Mouse (Mus musculus): ENCODE data around the gene Slc6a21.
A peak's percentile ranks its signal among the peaks of the same experiment; 100 is the strongest.

The Slc6a21 gene

DNA sequence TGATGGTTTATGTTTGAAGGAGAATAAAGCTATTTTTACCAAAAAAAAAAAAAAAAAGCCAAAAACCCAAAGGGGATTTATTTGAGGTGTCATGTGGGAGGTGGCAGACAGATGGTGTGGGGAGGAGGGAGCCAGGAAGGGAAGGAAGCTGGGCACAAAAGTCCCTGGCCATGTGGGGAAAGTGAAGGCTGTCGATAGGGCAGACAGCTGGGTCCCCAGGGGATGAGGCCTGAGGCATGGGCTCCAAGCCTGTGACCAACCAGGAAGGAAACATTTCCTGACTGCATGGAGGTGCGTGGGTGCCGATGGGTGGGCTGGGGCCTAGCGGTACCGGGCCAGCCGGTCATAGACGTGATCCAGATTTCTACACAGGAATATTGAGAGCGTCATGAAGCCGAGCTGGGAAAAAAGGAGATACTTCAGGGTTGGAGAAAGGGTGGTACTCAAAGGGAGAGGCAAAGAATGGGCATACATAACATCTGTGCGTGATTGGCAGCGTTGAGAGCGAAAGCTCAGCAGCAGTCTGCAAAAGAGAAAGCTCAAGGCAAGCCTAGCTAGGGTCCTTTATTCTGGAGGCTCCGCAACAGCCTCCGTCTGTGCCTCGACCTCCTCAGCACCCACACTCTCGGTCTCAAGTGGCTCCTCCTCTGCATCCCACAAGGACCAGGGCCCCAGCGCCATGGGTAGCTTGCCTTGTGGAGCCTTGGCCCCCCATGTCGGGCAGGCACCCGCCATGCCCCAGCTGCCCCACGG, 43.6 kb upstream of the Slc6a21 start:
- peaks cover 7% of the 10 kb centered on the region for H3K27me3 ChIP-seq (ENCODE audit: insufficient read depth, low read length)
- no peaks in the 10 kb centered on the region for H3K9me3 ChIP-seq (ENCODE audit: low read length)
- peaks cover 92% of the 10 kb centered on the region for H3K4me1 ChIP-seq (replicated peaks; ENCODE audit: low read depth, low read length)
- H3K36me3 ChIP-seq (ENCODE audit: insufficient read depth, low read length) = peaks cover 40% of the 10 kb centered on the region
- TF ChIP-seq CTCF (conservative IDR thresholded peaks at IDR 0.05; ENCODE audit: low read length) (no peak), POU5F1 (IDR thresholded peaks at IDR 0.05; ENCODE audit: borderline replicate concordance, low read length) (no peak), NANOG (IDR thresholded peaks at IDR 0.05; ENCODE audit: borderline replicate concordance, low read length) (no peak)
- H3K4me3 ChIP-seq (replicated peaks; ENCODE audit: low read length) = peak overlapping the region; percentile 75

DNA sequence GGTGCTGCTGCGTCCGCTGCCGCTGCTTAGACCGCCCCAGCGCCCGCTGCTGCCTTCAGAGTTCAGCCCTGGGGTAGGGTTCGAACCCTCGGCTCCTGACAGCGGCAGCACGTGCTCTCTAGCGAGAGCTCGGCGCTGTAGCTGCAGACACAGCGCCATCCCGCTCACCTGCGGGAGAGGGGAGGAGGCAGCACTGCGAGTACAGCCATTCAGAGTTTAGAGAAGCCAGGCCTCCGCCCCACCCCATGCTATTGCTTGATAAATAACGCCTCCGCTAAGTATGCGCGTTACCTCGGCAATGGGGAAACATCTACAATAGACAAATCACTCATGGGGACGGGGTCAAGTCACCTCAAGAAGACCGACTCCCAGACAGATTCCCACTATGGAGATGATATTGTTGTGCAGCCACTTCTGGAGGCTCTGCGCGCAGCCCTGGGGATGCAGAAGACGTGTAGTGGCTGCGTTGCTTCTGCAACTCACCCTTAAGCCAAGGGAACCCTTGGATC, 42.9 kb upstream of the Slc6a21 start:
- peaks cover 35% of the 10 kb centered on the region for H3K36me3 ChIP-seq (ENCODE audit: insufficient read depth, low read length)
- peak overlapping the region; percentile 75 for H3K4me3 ChIP-seq (replicated peaks; ENCODE audit: low read length)
- H3K4me1 ChIP-seq (replicated peaks; ENCODE audit: low read depth, low read length) = peaks cover 92% of the 10 kb centered on the region
- TF ChIP-seq POU5F1 (IDR thresholded peaks at IDR 0.05; ENCODE audit: borderline replicate concordance, low read length) (no peak), NANOG (IDR thresholded peaks at IDR 0.05; ENCODE audit: borderline replicate concordance, low read length) (no peak), CTCF (conservative IDR thresholded peaks at IDR 0.05; ENCODE audit: low read length) (no peak)
- peaks cover 7% of the 10 kb centered on the region for H3K27me3 ChIP-seq (ENCODE audit: insufficient read depth, low read length)
- no peaks in the 10 kb centered on the region for H3K9me3 ChIP-seq (ENCODE audit: low read length)

DNA sequence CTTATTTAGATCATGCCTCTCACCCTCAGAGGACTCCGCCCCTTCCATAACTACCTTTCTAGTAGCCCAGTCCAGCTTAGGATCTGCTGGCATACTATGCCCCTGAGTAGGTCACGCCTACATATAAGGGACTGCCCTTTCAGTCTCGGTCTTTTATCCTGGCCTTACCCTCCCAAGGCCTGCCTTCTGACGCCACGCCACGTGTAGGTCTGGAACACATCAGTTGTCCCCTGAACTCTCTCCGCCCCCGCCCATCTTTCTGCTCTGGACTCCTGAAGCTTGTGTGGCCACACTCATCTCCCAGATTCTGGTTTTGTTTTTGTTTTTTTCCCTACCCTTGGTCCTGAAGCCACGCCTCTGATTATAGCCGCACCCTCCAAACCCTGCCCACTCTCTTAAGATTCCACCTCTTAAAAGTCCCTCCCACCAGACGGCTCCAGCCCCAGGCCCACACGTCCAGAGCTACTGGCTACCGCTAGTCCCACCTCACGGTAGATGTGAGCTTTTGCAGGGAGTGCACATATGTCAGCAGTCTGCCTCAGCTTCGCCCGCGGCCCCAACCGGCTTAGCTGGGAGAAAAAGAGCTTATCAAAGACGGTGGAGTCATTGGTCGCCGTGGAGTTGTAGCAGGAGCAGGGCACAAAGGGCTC, 42.3 kb upstream of the Slc6a21 start:
- Histone ChIP-seq H3K36me3 (ENCODE audit: insufficient read depth, low read length) (peaks cover 29% of the 10 kb centered on the region), H3K27me3 (ENCODE audit: insufficient read depth, low read length) (peaks cover 7% of the 10 kb centered on the region), H3K4me1 (replicated peaks; ENCODE audit: low read depth, low read length) (peaks cover 92% of the 10 kb centered on the region), H3K9me3 (ENCODE audit: low read length) (no peaks in the 10 kb centered on the region), H3K4me3 (replicated peaks; ENCODE audit: low read length) (peak overlapping the region; percentile 73)
- no peak for TF ChIP-seq CTCF (conservative IDR thresholded peaks at IDR 0.05; ENCODE audit: low read length)
- no peak for TF ChIP-seq NANOG (IDR thresholded peaks at IDR 0.05; ENCODE audit: borderline replicate concordance, low read length)
- TF ChIP-seq POU5F1 (IDR thresholded peaks at IDR 0.05; ENCODE audit: borderline replicate concordance, low read length) = no peak

DNA sequence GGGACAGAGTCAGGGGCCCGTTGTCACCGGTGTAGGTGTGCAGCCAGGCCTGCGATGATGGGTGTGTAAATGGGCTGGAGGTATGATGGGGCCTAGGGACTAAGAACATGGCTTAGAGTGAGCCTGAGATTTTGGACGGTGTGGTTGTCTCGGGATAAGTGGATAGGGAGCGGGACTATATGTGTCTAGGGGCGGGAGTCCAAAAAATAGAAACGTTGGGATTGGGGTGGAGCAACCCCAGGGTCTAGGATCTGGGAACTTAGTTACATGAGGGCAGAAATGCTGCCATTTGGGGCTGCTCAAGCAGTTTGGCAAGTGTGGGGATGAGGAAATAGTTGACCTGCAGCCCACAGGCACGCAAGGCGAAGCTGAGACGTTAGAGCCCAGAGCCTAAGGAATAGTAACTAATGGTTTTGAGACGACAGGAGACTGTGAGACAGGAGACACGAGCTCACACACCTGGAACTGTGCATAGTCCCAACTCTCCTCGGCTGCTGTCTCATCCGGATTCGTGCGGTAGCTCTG, 41.6 kb upstream of the Slc6a21 start:
- peak overlapping the region; percentile 73 for H3K4me3 ChIP-seq (replicated peaks; ENCODE audit: low read length)
- H3K4me1 ChIP-seq (replicated peaks; ENCODE audit: low read depth, low read length) = peaks cover 94% of the 10 kb centered on the region
- H3K36me3 ChIP-seq (ENCODE audit: insufficient read depth, low read length) = peaks cover 29% of the 10 kb centered on the region
- no peak for TF ChIP-seq CTCF (conservative IDR thresholded peaks at IDR 0.05; ENCODE audit: low read length)
- no peak for TF ChIP-seq NANOG (IDR thresholded peaks at IDR 0.05; ENCODE audit: borderline replicate concordance, low read length)
- no peak for TF ChIP-seq POU5F1 (IDR thresholded peaks at IDR 0.05; ENCODE audit: borderline replicate concordance, low read length)
- no peaks in the 10 kb centered on the region for H3K9me3 ChIP-seq (ENCODE audit: low read length)
- H3K27me3 ChIP-seq (ENCODE audit: insufficient read depth, low read length) = peaks cover 7% of the 10 kb centered on the region

DNA sequence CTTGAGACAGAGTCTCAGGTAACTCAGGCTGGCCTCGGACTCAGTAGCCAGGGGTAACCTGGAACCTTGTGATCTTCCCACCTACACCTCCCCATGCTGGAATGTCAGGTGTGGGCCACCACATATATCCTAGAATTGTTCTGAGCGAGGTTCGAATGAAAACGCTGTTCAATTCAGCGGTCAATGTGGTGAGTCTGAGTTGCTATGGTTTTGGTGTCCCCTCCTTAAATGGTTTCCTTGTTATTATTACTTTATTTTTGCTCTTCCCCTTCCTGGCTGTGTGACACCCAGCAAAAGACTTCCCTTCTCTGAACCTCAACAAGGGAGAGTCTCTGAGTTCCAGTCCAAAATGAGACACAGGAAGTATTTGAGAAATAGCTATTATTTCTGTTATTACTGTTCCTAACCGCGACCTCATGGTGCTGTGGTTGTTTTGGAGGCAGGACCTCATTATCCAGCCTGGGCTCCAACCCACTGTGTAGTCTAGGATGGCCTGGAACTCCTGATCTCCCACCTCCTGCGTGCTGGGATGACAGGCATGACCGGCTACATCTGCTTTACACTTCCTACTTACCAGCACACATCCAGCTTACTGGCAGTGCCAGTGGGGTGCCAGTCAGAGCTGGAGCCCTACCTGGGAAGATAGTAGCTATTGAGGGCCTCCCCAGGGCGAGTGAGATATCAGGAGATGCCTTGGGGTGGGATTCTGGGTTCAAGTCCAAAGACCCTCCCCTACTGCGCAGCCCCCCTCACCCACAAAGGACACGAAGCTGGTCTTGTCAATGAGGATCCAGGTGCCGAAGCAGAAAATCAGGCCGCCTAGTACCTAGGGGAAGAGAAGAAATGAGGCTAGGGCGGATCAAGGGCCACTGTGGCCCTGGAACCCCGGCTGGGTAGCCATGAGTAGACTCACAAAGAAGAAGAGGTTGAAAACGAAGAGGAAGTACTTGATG, 39.3 kb upstream of the Slc6a21 start:
- H3K9me3 ChIP-seq (ENCODE audit: low read length) = no peaks in the 10 kb centered on the region
- H3K36me3 ChIP-seq (ENCODE audit: insufficient read depth, low read length) = peaks cover 7% of the 10 kb centered on the region
- H3K4me1 ChIP-seq (replicated peaks; ENCODE audit: low read depth, low read length) = peaks cover 85% of the 10 kb centered on the region
- peak overlapping the region; percentile 55 for H3K4me3 ChIP-seq (replicated peaks; ENCODE audit: low read length)
- peaks cover 7% of the 10 kb centered on the region for H3K27me3 ChIP-seq (ENCODE audit: insufficient read depth, low read length)
- TF ChIP-seq POU5F1 (IDR thresholded peaks at IDR 0.05; ENCODE audit: borderline replicate concordance, low read length) = no peak
- no peak for TF ChIP-seq NANOG (IDR thresholded peaks at IDR 0.05; ENCODE audit: borderline replicate concordance, low read length)
- no peak for TF ChIP-seq CTCF (conservative IDR thresholded peaks at IDR 0.05; ENCODE audit: low read length)

DNA sequence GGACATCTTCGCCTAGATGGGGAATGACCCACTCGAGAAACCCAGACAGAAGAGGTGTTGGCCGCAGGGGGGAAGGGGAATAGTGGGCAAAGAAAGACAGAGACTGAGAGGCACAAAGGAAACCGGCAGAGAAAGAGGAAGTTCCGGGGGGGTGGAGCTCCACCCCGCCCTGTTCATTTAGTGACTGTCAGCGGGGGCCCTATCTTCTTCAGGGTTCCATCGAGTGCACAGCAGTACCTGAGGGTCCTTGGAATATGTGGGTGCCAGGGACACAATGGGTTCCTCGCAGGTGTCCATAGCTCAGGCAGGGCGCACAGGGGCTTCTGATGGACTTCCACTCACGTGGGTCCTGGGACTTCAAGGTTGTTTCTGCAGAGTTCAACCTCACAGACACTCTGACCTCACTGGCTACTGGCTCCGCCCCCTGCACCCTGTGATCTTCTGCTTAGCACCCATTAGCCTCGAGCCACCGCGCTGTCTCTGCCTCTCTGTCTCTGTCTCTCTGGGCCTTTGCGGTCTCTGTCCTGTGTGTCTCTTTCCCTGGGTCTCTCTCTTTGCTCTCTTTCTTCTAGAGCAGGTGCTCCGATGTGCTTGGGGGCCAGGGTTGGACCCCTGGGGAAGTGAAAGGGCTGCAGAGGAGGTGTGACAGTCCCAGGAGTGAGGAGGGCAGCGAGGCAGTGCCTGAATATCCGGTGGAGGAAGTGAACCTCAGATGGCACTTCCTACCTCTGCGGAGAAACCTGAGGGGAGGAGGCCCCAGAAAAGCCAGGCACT, 38.4 kb upstream of the Slc6a21 start, which contains the start of gene Cd37:
Gene Cd37, minus strand, starts transcription at position 393 of the 774 bp plus-strand sequence.
- TF ChIP-seq POU5F1 (IDR thresholded peaks at IDR 0.05; ENCODE audit: borderline replicate concordance, low read length) (no peak), CTCF (conservative IDR thresholded peaks at IDR 0.05; ENCODE audit: low read length) (no peak), NANOG (IDR thresholded peaks at IDR 0.05; ENCODE audit: borderline replicate concordance, low read length) (no peak)
- H3K27me3 ChIP-seq (ENCODE audit: insufficient read depth, low read length) = peaks cover 7% of the 10 kb centered on the region

DNA sequence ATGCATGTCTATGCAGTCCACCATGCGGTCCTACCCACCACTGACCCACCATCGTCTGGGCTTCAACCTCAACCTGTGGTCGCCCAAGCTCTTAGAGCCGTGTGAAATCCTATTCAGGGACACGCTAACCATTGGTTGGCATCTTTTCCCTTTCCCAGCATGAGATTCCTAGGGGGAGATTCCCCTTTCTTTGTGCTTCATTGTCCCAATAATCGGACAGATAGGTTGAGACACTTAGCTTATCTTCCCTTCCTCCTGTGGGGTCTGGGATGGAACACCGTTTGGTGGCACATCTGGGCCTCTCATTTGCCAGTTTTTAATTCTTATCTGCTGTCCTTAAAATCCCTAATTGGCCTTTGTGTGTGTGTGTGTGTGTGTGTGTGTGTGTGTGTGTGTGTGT, 37.2 kb upstream of the Slc6a21 start:
- Histone ChIP-seq H3K36me3 (ENCODE audit: insufficient read depth, low read length) (no peaks in the 10 kb centered on the region), H3K9me3 (ENCODE audit: low read length) (no peaks in the 10 kb centered on the region), H3K27me3 (ENCODE audit: insufficient read depth, low read length) (peaks cover 7% of the 10 kb centered on the region), H3K4me1 (replicated peaks; ENCODE audit: low read depth, low read length) (peaks cover 66% of the 10 kb centered on the region), H3K4me3 (replicated peaks; ENCODE audit: low read length) (no peak overlapping the region)
- TF ChIP-seq POU5F1 (IDR thresholded peaks at IDR 0.05; ENCODE audit: borderline replicate concordance, low read length) (no peak), NANOG (IDR thresholded peaks at IDR 0.05; ENCODE audit: borderline replicate concordance, low read length) (peak; percentile 78; the same call in 1 of the 2 replicates), CTCF (conservative IDR thresholded peaks at IDR 0.05; ENCODE audit: low read length) (no peak)

More for the DNA sequence above, 38.4 kb upstream of the Slc6a21 start, which contains the start of gene Cd37:
- Histone ChIP-seq H3K9me3 (ENCODE audit: low read length) (no peaks in the 10 kb centered on the region), H3K4me3 (replicated peaks; ENCODE audit: low read length) (peak within 1 kb of the TSS; percentile 55), H3K36me3 (ENCODE audit: insufficient read depth, low read length) (no peaks in the 10 kb centered on the region), H3K4me1 (replicated peaks; ENCODE audit: low read depth, low read length) (peaks cover 76% of the 10 kb centered on the region)
